Mouse (Mus musculus) embryonic fibroblast, embryonic 13.5 days (primary cell): ENCODE measurements around the gene Unc5c. TPM values are rescaled to one million over a fixed set of nuclear protein-coding genes. Genes with fewer than 3 reads are reported as not detected.

ENCODE experiments used
- H3K27ac ChIP-seq: 2 replicates; pipeline ENCODE4 v1.5.1; 2012; ENCODE audit warnings: low read length, control low read depth, inconsistent platforms; ENCODE audit not compliant: insufficient read depth
- H3K4me1 ChIP-seq: 2 replicates; pipeline ENCODE4 v1.6.1; 2011; ENCODE audit warnings: low read length; ENCODE audit not compliant: control insufficient read depth, insufficient read depth
- H3K4me3 ChIP-seq: 2 replicates; pipeline ENCODE4 v1.5.1; 2011; ENCODE audit warnings: mild to moderate bottlenecking, control low read depth, low read length; ENCODE audit not compliant: insufficient read depth
- CTCF ChIP-seq: IDR thresholded peaks from 2 replicates; pipeline ENCODE4 v1.5.1; 2011; ENCODE audit warnings: mild to moderate bottlenecking, control low read depth, low read length, moderate library complexity, borderline replicate concordance; ENCODE audit not compliant: insufficient read depth
- POLR2A ChIP-seq: IDR thresholded peaks from 2 replicates; pipeline ENCODE4 v1.6.1; 2011; ENCODE audit warnings: low read depth, mild to moderate bottlenecking, control low read depth, low read length, moderate library complexity
- polyA plus RNA-seq: library from polyadenylated mRNA; stranded (reverse); fragments of >200 nt; gene quantifications from 2 replicates; pipeline ENCODE4 v1.2.4, GENCODE M21; 2011; ENCODE audit warnings: low read depth; ENCODE audit not compliant: missing spikeins, insufficient read length

Gene Unc5c
- polyA plus RNA-seq, 1 experiment: 23.8 TPM

DNA sequence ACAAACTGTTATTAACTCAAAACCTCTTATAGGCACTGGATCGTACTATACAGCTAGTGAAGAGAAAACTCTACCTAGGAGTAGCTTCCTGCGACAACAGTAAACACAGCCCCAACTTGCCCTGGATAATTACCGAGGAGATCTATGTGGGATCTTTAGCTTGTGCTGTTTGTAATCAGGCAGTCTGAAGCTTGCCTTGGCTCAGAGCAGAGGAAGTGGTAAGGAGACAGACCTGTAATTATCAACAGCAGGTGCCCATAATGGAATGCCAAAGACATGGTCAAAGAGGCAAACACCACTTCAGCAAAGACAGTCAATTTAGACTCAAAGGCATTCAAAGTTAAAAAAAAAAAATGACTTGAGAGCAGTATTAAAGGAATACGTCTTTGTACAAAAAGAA is 17.4 kb downstream of the Unc5c start:
- no peak overlapping the region for H3K27ac ChIP-seq
- no peak overlapping the region for H3K4me3 ChIP-seq
- TF ChIP-seq CTCF (no peak), POLR2A (no peak)
- peaks cover 5% of the 10 kb centered on the region for H3K4me1 ChIP-seq

DNA sequence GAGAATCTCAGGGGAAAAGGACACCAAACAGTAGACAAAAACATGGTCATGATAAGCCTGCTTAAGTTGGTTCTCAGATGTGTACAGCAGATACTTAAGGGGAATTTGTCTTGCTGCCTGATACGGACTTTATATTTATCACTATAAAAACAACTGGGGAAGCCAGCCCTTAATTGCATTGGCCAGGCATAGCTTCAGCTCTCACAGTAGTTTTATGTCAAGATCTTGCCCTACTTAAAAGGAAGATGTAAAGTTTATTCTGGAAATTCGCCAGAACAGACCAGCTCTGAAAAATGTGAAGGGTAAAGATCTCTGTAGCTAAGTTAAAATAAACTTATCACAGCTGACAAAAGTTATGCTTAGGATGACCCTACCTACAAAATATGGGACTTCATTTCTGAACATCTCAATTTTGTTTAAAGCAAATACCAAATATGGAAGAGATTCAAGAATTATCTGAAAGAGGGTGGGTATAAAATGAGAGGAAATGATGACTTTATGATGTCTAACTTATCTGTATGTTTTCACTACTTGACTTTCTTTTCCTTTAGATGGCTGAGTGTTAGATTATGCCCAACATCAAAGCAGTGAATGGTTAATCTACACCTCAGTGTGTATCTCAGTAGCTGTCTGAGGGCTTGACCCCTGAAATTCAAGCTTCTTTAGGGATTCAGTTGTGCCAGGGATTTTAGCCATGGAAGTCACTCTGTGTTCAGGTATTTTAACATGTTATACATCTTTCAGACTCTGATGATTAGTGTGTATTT is 18.8 kb downstream of the Unc5c start:
- Histone ChIP-seq H3K4me1 (peaks cover 5% of the 10 kb centered on the region), H3K4me3 (no peak overlapping the region), H3K27ac (peak overlapping the region; percentile 90)
- TF ChIP-seq POLR2A (no peak), CTCF (no peak)

DNA sequence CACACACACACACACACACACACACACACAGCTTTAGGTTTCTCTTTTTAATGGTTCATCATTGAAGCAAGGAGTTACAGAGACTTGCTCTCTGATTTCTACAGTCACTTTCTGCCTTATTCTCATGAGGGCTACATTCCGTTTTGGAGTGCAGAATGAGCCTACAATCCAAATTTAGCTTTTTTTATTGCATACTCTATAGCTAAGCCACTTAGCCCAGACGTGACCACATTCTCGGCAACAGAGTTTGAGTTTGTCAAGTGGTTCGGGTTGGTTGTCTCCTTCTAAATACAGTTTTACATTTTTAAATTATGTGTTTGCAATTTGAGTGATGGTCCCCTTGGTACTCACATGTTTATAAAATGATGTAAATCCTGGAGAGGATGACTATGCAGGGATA is 20.2 kb downstream of the Unc5c start:
- peak overlapping the region; percentile 89 for H3K27ac ChIP-seq
- TF ChIP-seq POLR2A: no peak
- no peak for TF ChIP-seq CTCF

GRCm38 (mm10) chr3:141490647-141491046 is 25.6 kb downstream of the Unc5c start:
- peaks cover 5% of the 10 kb centered on the region; the same call in 1 of the 2 replicates for H3K4me1 ChIP-seq
- H3K27ac ChIP-seq: peak overlapping the region; percentile 74
- TF ChIP-seq POLR2A: no peak
- no peak overlapping the region for H3K4me3 ChIP-seq

More for the DNA sequence above, 20.2 kb downstream of the Unc5c start:
- Histone ChIP-seq H3K4me1 (peaks cover 5% of the 10 kb centered on the region), H3K4me3 (no peak overlapping the region)

GRCm38 (mm10) chr3:141491272-141491950 is 26.4 kb downstream of the Unc5c start:
- peak overlapping the region; percentile 95 for H3K27ac ChIP-seq
- peaks cover 5% of the 10 kb centered on the region; the same call in 1 of the 2 replicates for H3K4me1 ChIP-seq
- peak overlapping the region; percentile 33 for H3K4me3 ChIP-seq
- TF ChIP-seq POLR2A (peak; percentile 55), CTCF (no peak)

DNA sequence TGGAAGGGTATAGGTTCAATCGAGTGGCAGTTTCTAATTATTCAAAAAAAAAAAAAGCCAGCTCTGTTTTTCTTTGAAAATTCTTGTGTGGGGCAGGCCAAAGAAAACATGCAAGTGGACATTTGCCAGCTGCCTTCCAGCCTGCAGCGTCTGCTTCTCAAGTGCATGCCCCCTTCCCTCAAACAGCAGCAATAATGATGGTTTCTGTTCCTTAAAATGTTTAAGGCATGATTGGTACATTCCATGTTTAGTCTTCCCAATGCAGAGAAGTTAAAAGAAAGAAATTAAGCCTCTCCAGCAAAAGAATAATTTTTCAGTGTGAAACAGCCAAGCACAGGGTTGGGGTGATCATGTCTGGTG is 26.9 kb downstream of the Unc5c start:
- TF ChIP-seq CTCF: no peak
- no peak for TF ChIP-seq POLR2A
- Histone ChIP-seq H3K4me3 (no peak overlapping the region), H3K27ac (peak overlapping the region; percentile 95), H3K4me1 (peaks cover 5% of the 10 kb centered on the region; the same call in 1 of the 2 replicates)

DNA sequence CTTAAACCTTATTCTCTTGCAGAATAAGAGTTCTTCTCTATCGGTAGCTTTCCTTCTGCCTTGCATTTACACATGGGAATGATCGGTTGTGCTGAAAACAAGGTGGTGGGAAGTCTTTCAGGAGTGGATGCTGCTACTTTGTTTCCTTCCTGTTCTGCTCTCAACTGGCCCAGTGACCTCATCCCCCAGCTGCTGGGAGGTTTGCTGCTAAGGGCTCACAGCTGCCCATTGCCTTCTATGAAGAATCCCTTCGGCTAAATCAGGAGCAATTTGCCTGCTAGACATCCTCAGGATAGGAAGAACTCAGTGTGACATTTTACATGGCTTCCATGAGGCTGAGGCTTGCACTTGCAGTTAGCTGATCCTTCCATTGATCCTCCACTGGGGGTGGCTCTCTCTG is 28.0 kb downstream of the Unc5c start:
- Histone ChIP-seq H3K4me1 (peaks cover 5% of the 10 kb centered on the region; the same call in 1 of the 2 replicates), H3K27ac (no peak overlapping the region), H3K4me3 (no peak overlapping the region)
- TF ChIP-seq CTCF (no peak), POLR2A (no peak)

GRCm38 (mm10) chr3:141498348-141499056 is 33.5 kb downstream of the Unc5c start:
- no peak for TF ChIP-seq POLR2A
- TF ChIP-seq CTCF: no peak
- H3K4me1 ChIP-seq: no peaks in the 10 kb centered on the region
- H3K4me3 ChIP-seq: no peak overlapping the region
- H3K27ac ChIP-seq: peak overlapping the region; percentile 71

GRCm38 (mm10) chr3:141501845-141502505 is 37.0 kb downstream of the Unc5c start:
- Histone ChIP-seq H3K4me3 (no peak overlapping the region), H3K27ac (no peak overlapping the region), H3K4me1 (no peaks in the 10 kb centered on the region)
- no peak for TF ChIP-seq CTCF
- no peak for TF ChIP-seq POLR2A
